Mouse (Mus musculus) MEL (cell line): Measurements from ENCODE around the gene Gipc3. TPM values are rescaled to one million over a fixed set of nuclear protein-coding genes. Genes with fewer than 3 reads are reported as not detected.

ENCODE experiments used
- DNase-seq: peaks from one replicate; pipeline ENCODE4 v3.0.0; 2011; ENCODE audit warnings: low read depth, low spot score
- H3K27ac ChIP-seq: 2 replicates; pipeline ENCODE4 v1.5.1; 2012; ENCODE audit warnings: low read depth, mild to moderate bottlenecking, control low read depth, low read length, moderate library complexity; ENCODE audit not compliant: control insufficient read depth
- H3K27me3 ChIP-seq, 2 experiments: fragments of 150-350 bp in 1 of 2; sonication (generic) in 1 of 2; 2 replicates each; pipeline ENCODE4 v1.6.1; 2012; ENCODE audit warnings: low read length in 2 of 2, mild to moderate bottlenecking in 2 of 2, improper control_type of control experiment in 1 of 2, moderate library complexity in 1 of 2; ENCODE audit not compliant: insufficient read depth in 2 of 2, control insufficient read depth in 1 of 2
- H3K36me3 ChIP-seq, 2 experiments: 2 replicates each; pipeline ENCODE4 v1.6.1; 2012 to 2014; ENCODE audit warnings: low read length in 2 of 2, improper control_type of control experiment in 1 of 2, inconsistent platforms in 1 of 2, mild to moderate bottlenecking in 1 of 2; ENCODE audit not compliant: insufficient read depth in 2 of 2, control insufficient read depth in 1 of 2
- H3K4me1 ChIP-seq, 2 experiments: fragments of 150-350 bp in 1 of 2; sonication (generic) in 1 of 2; 2 replicates each; pipeline ENCODE4 v1.6.1; 2012; ENCODE audit warnings: low read length in 2 of 2, improper control_type of control experiment in 1 of 2, mild to moderate bottlenecking in 1 of 2; ENCODE audit not compliant: insufficient read depth in 2 of 2, control insufficient read depth in 1 of 2
- H3K4me3 ChIP-seq, 2 experiments: fragments of 150-350 bp in 1 of 2; sonication (generic) in 1 of 2; 2 replicates each; pipeline ENCODE4 v1.5.1; 2012; ENCODE audit warnings: low read depth in 2 of 2, low read length in 2 of 2, mild to moderate bottlenecking in 2 of 2, moderate library complexity in 2 of 2, control low read depth in 1 of 2, improper control_type of control experiment in 1 of 2; ENCODE audit not compliant: control insufficient read depth in 1 of 2, insufficient read depth in 1 of 2
- H3K79me2 ChIP-seq: 2 replicates; pipeline ENCODE4 v1.6.1; 2012; ENCODE audit warnings: mild to moderate bottlenecking, low read length, moderate library complexity; ENCODE audit not compliant: control insufficient read depth, poor library complexity, insufficient read depth
- H3K9ac ChIP-seq: 2 replicates; pipeline ENCODE4 v1.6.1; 2012; ENCODE audit warnings: low read depth, mild to moderate bottlenecking, control low read depth, low read length, moderate library complexity; ENCODE audit not compliant: control insufficient read depth, poor library complexity, severe bottlenecking
- H3K9me3 ChIP-seq: fragments of 150-350 bp; sonication (generic); replicated peaks from 2 replicates; pipeline ENCODE4 v1.6.1; 2012; ENCODE audit warnings: mild to moderate bottlenecking, low read length, improper control_type of control experiment, moderate library complexity; ENCODE audit not compliant: insufficient read depth
- BHLHE40 ChIP-seq: IDR thresholded peaks from 2 replicates; pipeline ENCODE4 v1.6.1; 2012; ENCODE audit warnings: low read depth, mild to moderate bottlenecking, inconsistent platforms, low read length, improper control_type of control experiment, borderline replicate concordance
- CHD2 ChIP-seq: IDR thresholded peaks from 2 replicates; pipeline ENCODE4 v1.6.1; 2011; ENCODE audit warnings: low read length, improper control_type of control experiment
- ELF1 ChIP-seq: IDR thresholded peaks from 2 replicates; pipeline ENCODE4 v1.6.1; 2014; ENCODE audit warnings: low read depth, mild to moderate bottlenecking, inconsistent platforms, low read length, improper control_type of control experiment, moderate library complexity
- EP300 ChIP-seq, 2 experiments: IDR thresholded peaks; 2 replicates each; pipeline ENCODE4 v1.6.1; 2011; ENCODE audit warnings: improper control_type of control experiment in 2 of 2, low read length in 2 of 2, low read depth in 1 of 2, mild to moderate bottlenecking in 1 of 2
- GABPA ChIP-seq: IDR thresholded peaks from 2 replicates; pipeline ENCODE4 v1.6.1; 2012; ENCODE audit warnings: low read depth, mild to moderate bottlenecking, inconsistent platforms, low read length, improper control_type of control experiment, moderate library complexity
- HCFC1 ChIP-seq: IDR thresholded peaks from 2 replicates; pipeline ENCODE4 v1.6.1; 2012; ENCODE audit warnings: low read depth, mild to moderate bottlenecking, inconsistent platforms, low read length, improper control_type of control experiment, moderate library complexity
- JUND ChIP-seq: IDR thresholded peaks from 2 replicates; pipeline ENCODE4 v1.6.1; 2011; ENCODE audit warnings: low read depth, mild to moderate bottlenecking, improper control_type of control experiment, low read length
- MAZ ChIP-seq: IDR thresholded peaks from 2 replicates; pipeline ENCODE4 v1.6.1; 2012; ENCODE audit warnings: low read depth, mild to moderate bottlenecking, inconsistent platforms, low read length, improper control_type of control experiment
- MXI1 ChIP-seq: IDR thresholded peaks from 2 replicates; pipeline ENCODE4 v1.6.1; 2011; ENCODE audit warnings: mild to moderate bottlenecking, low read depth, low read length, improper control_type of control experiment
- MYB ChIP-seq: IDR thresholded peaks from 2 replicates; pipeline ENCODE4 v1.6.1; 2011; ENCODE audit warnings: mild to moderate bottlenecking, low read depth, low read length, improper control_type of control experiment
- POLR2A ChIP-seq, 2 experiments: IDR thresholded peaks; 2 replicates each; pipeline ENCODE4 v1.6.1; 2011 to 2012; ENCODE audit warnings: low read length in 2 of 2, mild to moderate bottlenecking in 2 of 2, control low read depth in 1 of 2, improper control_type of control experiment in 1 of 2, low read depth in 1 of 2, moderate library complexity in 1 of 2; ENCODE audit not compliant: control insufficient read depth in 1 of 2, insufficient read depth in 1 of 2, poor library complexity in 1 of 2
- POLR2AphosphoS2 ChIP-seq: IDR thresholded peaks from 2 replicates; pipeline ENCODE4 v1.6.1; 2011; ENCODE audit warnings: low read length, improper control_type of control experiment
- POLR2AphosphoS5 ChIP-seq: IDR thresholded peaks from 2 replicates; pipeline ENCODE4 v1.6.1; 2012; ENCODE audit warnings: low read depth, borderline replicate concordance, mild to moderate bottlenecking, inconsistent platforms, low read length, moderate library complexity, mixed read lengths
- RAD21 ChIP-seq: IDR thresholded peaks from 2 replicates; pipeline ENCODE4 v1.6.1; 2011; ENCODE audit warnings: mild to moderate bottlenecking, low read depth, low read length, improper control_type of control experiment
- TBP ChIP-seq: IDR thresholded peaks from 2 replicates; pipeline ENCODE4 v1.8.0; 2011; ENCODE audit warnings: low read depth, low read length, improper control_type of control experiment
- ZC3H11A ChIP-seq: IDR thresholded peaks from 2 replicates; pipeline ENCODE4 v1.6.1; 2012; ENCODE audit warnings: low read depth, mild to moderate bottlenecking, inconsistent platforms, low read length, improper control_type of control experiment
- ZMIZ1 ChIP-seq: IDR thresholded peaks from 2 replicates; pipeline ENCODE4 v1.6.1; 2012; ENCODE audit warnings: low read depth, mild to moderate bottlenecking, inconsistent platforms, low read length, improper control_type of control experiment, moderate library complexity
- polyA plus RNA-seq, 2 experiments: library from polyadenylated mRNA; stranded (reverse) in 1 of 2; unstranded in 1 of 2; fragments of >175 nt in 1 of 2; fragments of >200 nt in 1 of 2; gene quantifications; 2 replicates each; pipeline versions ENCODE4 v1.2.1 to v1.2.4; 2012; ENCODE audit warnings: low replicate concordance in 2 of 2, low read depth in 1 of 2; ENCODE audit not compliant: insufficient read length in 2 of 2, insufficient read depth in 1 of 2, missing spikeins in 1 of 2
- total RNA-seq: library from RNA; depleted of rRNA; stranded (reverse); fragments of 300-350 nt; gene quantifications from 2 replicates; pipeline ENCODE4 v1.2.3, GENCODE M21; 2012

The Gipc3 gene
- total and polyA plus RNA-seq, 3 experiments, result not detected

- Histone ChIP-seq H3K4me1 (peaks cover 0 to 4% of the 10 kb centered on the region in 2 experiments; a peak in 2 of 4 replicates), H3K27me3 (no peaks in the 10 kb centered on the region), H3K9me3 (no peaks in the 10 kb centered on the region), H3K36me3 (peaks cover 2 to 4% of the 10 kb centered on the region in 2 experiments; a peak in 2 of 4 replicates), H3K27ac (no peak overlapping the region), H3K9ac (no peak overlapping the region), H3K4me3 (no peak overlapping the region), H3K79me2 (peaks cover 20% of the 10 kb centered on the region)
- no peak for TF ChIP-seq JUND
- no peak for TF ChIP-seq EP300 (IDR thresholded peaks at IDR 0.05; ENCODE audit: low read depth in 1 of 2, low read length in 2 of 2)
- TF ChIP-seq ZC3H11A, result no peak
- no peak for TF ChIP-seq CHD2
- no peak for DNase-seq
Observed at GRCm38 (mm10) chr10:81325781-81326180, 17.3 kb downstream of the Gipc3 start.

GRCm38 (mm10) chr10:81325176-81325575 is 17.9 kb downstream of the Gipc3 start:
- H3K27ac ChIP-seq, result no peak overlapping the region
- peaks cover 2 to 4% of the 10 kb centered on the region in 2 experiments; a peak in 2 of 4 replicates for H3K36me3 ChIP-seq
- no peaks in the 10 kb centered on the region for H3K9me3 ChIP-seq
- H3K79me2 ChIP-seq, result peaks cover 20% of the 10 kb centered on the region
- no peak overlapping the region for H3K9ac ChIP-seq
- H3K4me1 ChIP-seq, result peaks cover 0 to 4% of the 10 kb centered on the region in 2 experiments; a peak in 2 of 4 replicates
- no peak for DNase-seq
- TF ChIP-seq ELF1 (no peak), GABPA (no peak), HCFC1 (no peak), MAZ (no peak), POLR2A (IDR thresholded peaks at IDR 0.05; ENCODE audit: control insufficient read depth in 1 of 2, insufficient read depth in 1 of 2, low read depth in 1 of 2, low read length in 2 of 2, poor library complexity in 1 of 2) (no peak), MXI1 (no peak), TBP (no peak), POLR2AphosphoS2 (no peak), RAD21 (no peak), POLR2AphosphoS5 (no peak), ZMIZ1 (no peak), BHLHE40 (no peak), MYB (no peak), CHD2 (no peak)
- no peaks in the 10 kb centered on the region for H3K27me3 ChIP-seq
- H3K4me3 ChIP-seq, result no peak overlapping the region
